Mouse (Mus musculus) limb, embryonic 14.5 days (tissue): ENCODE measurements around the gene Zg16. TPM values are rescaled to one million over a fixed set of nuclear protein-coding genes. Genes with fewer than 3 reads are reported as not detected.

Source experiments
- ATAC-seq: fragments of 200-750 bp; cut with Nextera tagmentation; 2 replicates; pipeline ENCODE4 v1.8.0; 2017; ENCODE audit warnings: low read depth, moderate number of reproducible peaks, moderate TSS enrichment; ENCODE audit not compliant: low FRiP score
- DNase-seq: peaks from one replicate; pipeline ENCODE4 v3.0.0-alpha.2; 2015; ENCODE audit warnings: low spot score
- H3K27ac ChIP-seq: fragments of 300-500 bp; sonication (generic); replicated peaks from 2 replicates; pipeline ENCODE4 v1.5.1; 2014; ENCODE audit warnings: low read depth, mild to moderate bottlenecking, low read length, moderate library complexity, mixed read lengths
- H3K27me3 ChIP-seq: fragments of 300-500 bp; sonication (generic); 2 replicates; pipeline ENCODE4 v1.6.1; 2014; ENCODE audit warnings: low read length, mixed read lengths; ENCODE audit not compliant: control insufficient read depth, insufficient read depth
- H3K36me3 ChIP-seq: fragments of 300-500 bp; sonication (generic); 2 replicates; pipeline ENCODE4 v1.6.1; 2014; ENCODE audit warnings: mild to moderate bottlenecking, low read length, moderate library complexity, mixed read lengths; ENCODE audit not compliant: control insufficient read depth, insufficient read depth
- H3K4me1 ChIP-seq: fragments of 300-500 bp; sonication (generic); 2 replicates; pipeline ENCODE4 v1.6.1; 2014; ENCODE audit warnings: antibody characterized with exemption, low read length, mixed read lengths; ENCODE audit not compliant: control insufficient read depth, insufficient read depth
- H3K4me2 ChIP-seq: fragments of 300-500 bp; sonication (generic); replicated peaks from 2 replicates; pipeline ENCODE4 v1.6.1; 2014; ENCODE audit warnings: low read depth, mild to moderate bottlenecking, low read length, moderate library complexity; ENCODE audit not compliant: severe bottlenecking
- H3K4me3 ChIP-seq: fragments of 300-500 bp; sonication (generic); replicated peaks from 2 replicates; pipeline ENCODE4 v1.5.1; 2014; ENCODE audit warnings: low read length
- H3K9ac ChIP-seq: fragments of 300-500 bp; sonication (generic); 2 replicates; pipeline ENCODE4 v1.6.1; 2014; ENCODE audit warnings: mild to moderate bottlenecking, low read depth, low read length, moderate library complexity; ENCODE audit not compliant: severe bottlenecking
- H3K9me3 ChIP-seq: fragments of 300-500 bp; sonication (generic); 2 replicates; pipeline ENCODE4 v1.6.1; 2016; ENCODE audit warnings: low read length; ENCODE audit not compliant: control insufficient read depth
- POLR2A ChIP-seq: fragments of 200-500 bp; IDR thresholded peaks from 2 replicates; pipeline ENCODE4 v1.8.0; 2012; ENCODE audit warnings: inconsistent platforms, mild to moderate bottlenecking, moderate library complexity, borderline replicate concordance; ENCODE audit not compliant: insufficient read depth, insufficient read length; ENCODE audit errors: extremely low read depth
- WGBS: fragments of 180-500 bp; shearing (Covaris S2); extraction: QIAGEN DNeasy Blood & Tissue Kit; methylation state at CpG from one replicate; pipeline ENCODE4 v1.1.7; 2014; 5-methylcytosine and 5-hydroxymethylcytosine counted together
- polyA plus RNA-seq, 2 experiments: library from polyadenylated mRNA; depleted of rRNA in 1 of 2; stranded (reverse) in 1 of 2; unstranded in 1 of 2; fragments of >200 nt; fragmentation: Nextera tagmentation in 1 of 2; extraction: Ambion mirVana in 1 of 2; gene quantifications; 2 replicates each; pipeline versions ENCODE4 v1.2.1 to v1.2.3; 2012 to 2014

Zg16 gene
- polyA plus RNA-seq, 2 experiments = not detected

DNA sequence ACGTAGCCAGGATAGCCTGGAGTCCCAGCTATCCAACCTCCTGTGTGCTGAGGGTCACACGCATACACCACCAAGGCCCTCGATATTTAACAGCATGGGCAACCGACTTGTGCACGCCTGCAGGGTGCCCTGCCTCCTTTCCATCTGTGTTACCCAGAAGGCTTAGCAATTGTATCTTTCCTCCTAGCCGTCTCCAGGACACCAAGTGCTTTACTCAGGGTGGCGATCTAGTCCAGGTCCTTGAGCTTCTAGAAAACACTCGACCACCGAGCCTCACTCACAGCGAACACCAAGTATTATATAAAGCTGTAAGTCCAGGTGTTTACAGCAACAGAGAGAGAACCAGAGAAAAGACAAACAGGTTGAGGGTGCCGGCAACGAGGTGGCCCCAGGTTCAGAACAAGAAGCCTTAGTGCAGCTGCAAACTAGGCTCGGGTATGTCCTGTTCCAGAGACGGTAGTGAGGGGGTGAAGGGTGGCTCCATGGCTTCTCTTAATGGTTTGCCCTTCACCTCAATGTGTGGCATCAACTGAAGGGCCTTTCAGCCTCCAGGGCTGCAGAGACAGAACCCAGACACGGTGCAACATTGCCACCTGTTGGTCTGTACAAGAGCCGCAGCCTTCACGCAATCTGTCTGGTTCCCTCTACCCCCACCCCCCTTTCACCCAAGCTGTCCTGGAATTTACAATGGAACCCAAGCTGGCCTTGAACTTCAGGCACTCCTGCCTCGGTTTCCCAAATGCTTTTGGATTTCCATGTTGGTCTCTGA, 23.3 kb upstream of the Zg16 start:
- no peaks in the 10 kb centered on the region for H3K9me3 ChIP-seq
- H3K4me3 ChIP-seq = no peak overlapping the region
- TF ChIP-seq POLR2A = no peak
- ATAC-seq = peak; percentile 79
- H3K9ac ChIP-seq = no peak overlapping the region
- 44% methylated on average over 18 of the region's 18 CpGs for WGBS
- H3K4me1 ChIP-seq = no peaks in the 10 kb centered on the region
- H3K36me3 ChIP-seq = no peaks in the 10 kb centered on the region
- peak; percentile 83 for DNase-seq
- H3K27ac ChIP-seq = no peak overlapping the region
- H3K4me2 ChIP-seq = no peak overlapping the region
- no peaks in the 10 kb centered on the region for H3K27me3 ChIP-seq

DNA sequence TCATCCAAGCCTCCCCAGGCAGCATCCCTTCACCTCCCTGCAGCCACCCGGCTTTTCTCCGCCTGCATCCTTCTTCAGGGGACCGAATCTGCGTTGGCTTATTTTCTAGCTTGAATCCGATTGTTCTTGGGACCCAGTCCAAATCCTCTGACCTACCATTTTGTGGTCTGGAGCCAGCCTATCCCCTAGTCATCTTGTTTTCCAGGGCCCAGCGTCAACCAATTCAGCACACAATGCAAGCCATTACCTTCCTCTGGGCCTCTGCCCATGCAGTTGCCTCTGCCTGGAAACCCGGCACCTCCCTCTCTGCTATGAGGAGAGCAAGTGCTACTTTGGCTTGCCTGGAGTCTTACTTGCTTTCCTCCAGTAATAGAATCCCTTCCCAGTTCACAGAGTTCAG, 18.4 kb upstream of the Zg16 start:
- no peak overlapping the region for H3K4me2 ChIP-seq
- no peaks in the 10 kb centered on the region for H3K36me3 ChIP-seq
- no peaks in the 10 kb centered on the region for H3K9me3 ChIP-seq
- DNase-seq (no peak), ATAC-seq (no peak)
- H3K4me1 ChIP-seq = no peaks in the 10 kb centered on the region
- WGBS = 68% methylated on average over 7 of the region's 7 CpGs
- no peak overlapping the region for H3K9ac ChIP-seq
- H3K27me3 ChIP-seq = no peaks in the 10 kb centered on the region
- no peak overlapping the region for H3K4me3 ChIP-seq
- TF ChIP-seq POLR2A = no peak
- no peak overlapping the region for H3K27ac ChIP-seq

DNA sequence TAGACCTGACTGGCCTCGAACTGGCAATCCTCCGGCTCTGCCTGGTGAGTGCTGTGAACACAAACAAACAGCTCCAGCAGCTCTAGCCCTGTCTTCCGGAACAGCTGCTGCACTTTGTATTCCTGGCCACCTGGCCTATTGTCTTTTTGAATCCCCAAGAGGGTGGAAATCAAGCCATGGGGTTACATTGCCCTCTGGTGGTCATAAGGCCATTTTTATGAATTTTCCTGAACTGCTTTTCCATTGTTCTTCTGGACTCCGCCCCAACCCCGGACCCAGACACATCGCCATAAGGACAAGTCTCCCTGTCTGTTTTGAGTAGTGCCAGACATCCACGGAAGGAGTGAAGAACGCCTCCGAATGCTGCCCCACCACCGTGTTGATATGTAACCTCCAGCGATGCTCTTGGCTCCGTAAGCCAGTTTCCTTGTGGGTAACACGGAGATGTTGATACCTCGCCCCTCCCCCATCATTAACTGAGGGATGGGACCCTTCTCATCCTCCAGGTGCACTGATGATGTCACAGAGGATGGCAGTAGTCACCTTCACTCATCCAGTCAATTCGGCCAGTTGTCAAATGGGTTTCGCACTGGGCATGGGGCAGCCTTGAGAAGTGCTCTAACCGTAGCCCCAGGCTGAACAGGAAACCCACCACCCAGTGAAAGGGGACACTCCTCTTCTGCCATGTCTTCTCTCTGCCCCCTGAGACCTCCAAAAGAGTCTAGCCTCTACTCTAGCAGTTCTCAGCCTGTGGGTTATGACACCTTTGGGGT, 17.6 kb upstream of the Zg16 start:
- Histone ChIP-seq H3K27ac (no peak overlapping the region), H3K9me3 (no peaks in the 10 kb centered on the region), H3K9ac (peak overlapping the region; percentile 46), H3K4me1 (no peaks in the 10 kb centered on the region), H3K4me3 (peak overlapping the region; percentile 33), H3K4me2 (peak overlapping the region; percentile 49), H3K36me3 (no peaks in the 10 kb centered on the region), H3K27me3 (no peaks in the 10 kb centered on the region)
- 15% methylated on average over 17 of the region's 17 CpGs for WGBS
- peak; percentile 88 for ATAC-seq
- DNase-seq = peak; percentile 87
- 0 out of 2 replicates have a peak, but pooled peaks have one; percentile 8 for TF ChIP-seq POLR2A

DNA sequence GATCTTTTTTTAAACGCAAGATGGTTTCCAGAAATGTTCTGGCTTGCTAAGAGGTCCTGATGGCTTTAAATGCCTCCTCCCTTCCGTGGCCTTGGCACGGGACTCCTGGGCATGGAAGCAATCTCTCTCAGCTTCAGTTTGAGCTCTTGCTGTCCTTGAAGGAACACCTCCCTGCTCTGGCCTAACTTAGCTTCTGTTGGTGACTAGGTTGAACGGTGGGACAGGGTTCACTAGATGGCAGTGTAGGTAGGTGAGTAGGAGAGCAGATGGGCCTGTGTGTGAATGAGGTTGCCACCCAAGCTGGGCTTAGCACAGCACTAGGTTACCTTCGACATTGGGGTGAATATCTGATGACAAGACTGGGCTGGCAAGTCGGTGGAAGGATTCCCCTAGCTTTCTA, 16.8 kb upstream of the Zg16 start:
- Histone ChIP-seq H3K27me3 (no peaks in the 10 kb centered on the region), H3K9me3 (no peaks in the 10 kb centered on the region), H3K4me1 (no peaks in the 10 kb centered on the region), H3K9ac (peak overlapping the region; percentile 6; the same call in 1 of the 2 replicates), H3K4me3 (no peak overlapping the region), H3K36me3 (no peaks in the 10 kb centered on the region), H3K27ac (no peak overlapping the region), H3K4me2 (no peak overlapping the region)
- no peak for DNase-seq
- TF ChIP-seq POLR2A = no peak
- no peak for ATAC-seq
- WGBS = 68% methylated on average over 6 of the region's 6 CpGs

DNA sequence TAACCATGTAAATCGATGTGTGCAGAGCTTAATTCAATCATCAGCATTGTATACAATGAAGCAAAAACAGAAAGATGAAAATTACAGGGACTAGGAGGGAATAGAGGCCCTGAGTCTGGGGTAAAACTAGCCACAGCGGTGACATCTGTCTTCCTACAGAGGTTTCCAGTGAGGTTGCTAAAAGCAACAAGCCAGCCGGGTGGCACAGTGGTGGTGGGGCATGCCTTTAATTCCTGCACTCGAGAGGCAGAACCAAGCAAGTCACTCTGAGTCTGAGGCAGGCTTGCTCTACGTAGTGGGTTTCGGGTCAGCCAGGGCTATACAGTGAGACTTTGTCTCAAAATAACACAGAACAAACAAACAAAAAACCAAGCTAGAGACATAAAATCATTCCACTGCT, 15.0 kb upstream of the Zg16 start:
- DNase-seq (no peak), ATAC-seq (no peak)
- H3K36me3 ChIP-seq = no peaks in the 10 kb centered on the region
- no peak overlapping the region for H3K27ac ChIP-seq
- H3K9me3 ChIP-seq = no peaks in the 10 kb centered on the region
- no peaks in the 10 kb centered on the region for H3K27me3 ChIP-seq
- WGBS = 75% methylated on average over 6 of the region's 6 CpGs
- H3K4me2 ChIP-seq = no peak overlapping the region
- no peak overlapping the region for H3K9ac ChIP-seq
- TF ChIP-seq POLR2A = no peak
- H3K4me1 ChIP-seq = no peaks in the 10 kb centered on the region
- no peak overlapping the region for H3K4me3 ChIP-seq
